Mouse (Mus musculus) kidney, adult 2 months (tissue): ENCODE results near the gene Orc2. TPM values are rescaled to one million over a fixed set of nuclear protein-coding genes. Genes with fewer than 3 reads are reported as not detected.

Source experiments
- DNase-seq: peaks from one replicate; pipeline ENCODE4 v3.0.0; 2021
- H3K27ac ChIP-seq: fragments of 200-500 bp; 2 replicates; pipeline ENCODE4 v1.5.1; 2012; ENCODE audit warnings: low read depth, low read length, control low read depth, inconsistent platforms; ENCODE audit not compliant: insufficient read depth
- H3K27me3 ChIP-seq: fragments of 200-500 bp; replicated peaks from 2 replicates; pipeline ENCODE4 v1.6.1; 2012; ENCODE audit warnings: mild to moderate bottlenecking, moderate library complexity, low read length, inconsistent platforms; ENCODE audit not compliant: control insufficient read depth, insufficient read depth
- H3K36me3 ChIP-seq: fragments of 200-500 bp; 2 replicates; pipeline ENCODE4 v1.6.1; 2012; ENCODE audit warnings: mild to moderate bottlenecking, moderate library complexity, low read length, inconsistent platforms; ENCODE audit not compliant: control insufficient read depth, insufficient read depth
- H3K4me1 ChIP-seq: fragments of 200-500 bp; 2 replicates; pipeline ENCODE4 v1.6.1; 2011; ENCODE audit warnings: low read length; ENCODE audit not compliant: control insufficient read depth, insufficient read depth
- H3K4me3 ChIP-seq: fragments of 200-500 bp; 2 replicates; pipeline ENCODE4 v1.5.1; 2011; ENCODE audit warnings: mild to moderate bottlenecking, low read depth, low read length, control low read depth; ENCODE audit not compliant: insufficient read depth
- CTCF ChIP-seq: fragments of 200-500 bp; conservative IDR thresholded peaks from 2 replicates; pipeline ENCODE4 v1.5.1; 2011; ENCODE audit warnings: low read depth, mild to moderate bottlenecking, control low read depth, low read length, moderate library complexity, mixed read lengths; ENCODE audit not compliant: insufficient read depth, insufficient read length
- POLR2A ChIP-seq: fragments of 200-500 bp; IDR thresholded peaks from one replicate; pipeline ENCODE4 v1.6.1; 2011; ENCODE audit warnings: low read depth, low read length, control low read depth
- WGBS: fragments of 180-500 bp; shearing (Covaris S2); methylation state at CpG from one replicate; pipeline ENCODE4 v1.1.7; 2018; 5-methylcytosine and 5-hydroxymethylcytosine counted together
- polyA plus RNA-seq: library from polyadenylated mRNA; depleted of rRNA; stranded (reverse); fragments of >200 nt; gene quantifications from 2 replicates; pipeline ENCODE4 v1.2.3, GENCODE M21; 2012

Orc2 gene
- polyA plus RNA-seq, 1 experiment, result 7.0 TPM

- H3K4me3 ChIP-seq, result no peak overlapping the region
- peaks cover 2% of the 10 kb centered on the region for H3K36me3 ChIP-seq
- no peak overlapping the region for H3K27ac ChIP-seq
- no peaks in the 10 kb centered on the region for H3K27me3 ChIP-seq
- H3K4me1 ChIP-seq, result no peaks in the 10 kb centered on the region
- DNase-seq, result no peak
- no peak for TF ChIP-seq POLR2A
- TF ChIP-seq CTCF, result no peak
- WGBS, result 87% methylated on average over 5 of the region's 5 CpGs
Measured at GRCm38 (mm10) chr1:58458175-58458574, 46.7 kb downstream of the Orc2 start.

GRCm38 (mm10) chr1:58454316-58454715 is 50.6 kb downstream of the Orc2 start:
- no peaks in the 10 kb centered on the region for H3K27me3 ChIP-seq
- no peak overlapping the region for H3K27ac ChIP-seq
- no peaks in the 10 kb centered on the region for H3K4me1 ChIP-seq
- H3K4me3 ChIP-seq, result no peak overlapping the region
- WGBS, result 82% methylated on average over 6 of the region's 6 CpGs
- H3K36me3 ChIP-seq, result peaks cover 1% of the 10 kb centered on the region
- no peak for TF ChIP-seq CTCF
- no peak for TF ChIP-seq POLR2A
- no peak for DNase-seq

- TF ChIP-seq POLR2A (no peak), CTCF (no peak)
- 73% methylated on average over 7 of the region's 7 CpGs for WGBS
- peaks cover 1% of the 10 kb centered on the region for H3K36me3 ChIP-seq
- no peak overlapping the region for H3K4me3 ChIP-seq
- DNase-seq, result no peak
- no peak overlapping the region for H3K27ac ChIP-seq
- H3K4me1 ChIP-seq, result peaks cover 2% of the 10 kb centered on the region; the same call in 1 of the 2 replicates
- H3K27me3 ChIP-seq, result no peaks in the 10 kb centered on the region
Measured at GRCm38 (mm10) chr1:58448396-58448795, 56.5 kb downstream of the Orc2 start.

- no peaks in the 10 kb centered on the region; the same call in 1 of the 2 replicates for H3K36me3 ChIP-seq
- H3K4me3 ChIP-seq, result no peak overlapping the region
- 64% methylated on average over 7 of the region's 7 CpGs for WGBS
- peaks cover 2% of the 10 kb centered on the region; the same call in 1 of the 2 replicates for H3K4me1 ChIP-seq
- no peak overlapping the region for H3K27ac ChIP-seq
- DNase-seq, result peak; percentile 74
- no peak for TF ChIP-seq CTCF
- TF ChIP-seq POLR2A, result no peak
- H3K27me3 ChIP-seq, result no peaks in the 10 kb centered on the region
Measured at GRCm38 (mm10) chr1:58447766-58448165, 57.1 kb downstream of the Orc2 start.

GRCm38 (mm10) chr1:58445861-58446260 is 59.0 kb downstream of the Orc2 start:
- DNase-seq, result no peak
- no peak for TF ChIP-seq POLR2A
- no peak for TF ChIP-seq CTCF
- no peaks in the 10 kb centered on the region for H3K27me3 ChIP-seq
- no peaks in the 10 kb centered on the region; the same call in 1 of the 2 replicates for H3K36me3 ChIP-seq
- 2% methylated on average over 11 of the region's 11 CpGs for WGBS
- H3K27ac ChIP-seq, result peak overlapping the region; percentile 51
- H3K4me3 ChIP-seq, result peak overlapping the region; percentile 82
- peaks cover 2% of the 10 kb centered on the region; the same call in 1 of the 2 replicates for H3K4me1 ChIP-seq

GRCm38 (mm10) chr1:58445143-58445722 is 59.7 kb downstream of the Orc2 start, which contains the start of the genes Nif3l1 and Ppil3:
Gene Nif3l1, plus strand, starts transcription at chr1:58445151.
Gene Ppil3, minus strand, starts transcription at chr1:58445486.
- peak within 1 kb of the TSS; percentile 82 for H3K4me3 ChIP-seq
- H3K36me3 ChIP-seq, result no peaks in the 10 kb centered on the region; the same call in 1 of the 2 replicates
- H3K27me3 ChIP-seq, result no peaks in the 10 kb centered on the region
- peak; percentile 92 for DNase-seq
- WGBS, result under 1% methylated on average over 33 of the region's 33 CpGs
- peaks cover 2% of the 10 kb centered on the region; the same call in 1 of the 2 replicates for H3K4me1 ChIP-seq
- H3K27ac ChIP-seq, result peak within 1 kb of the TSS; percentile 82
- TF ChIP-seq POLR2A (peak; percentile 72), CTCF (no peak)

- no peak for DNase-seq
- H3K27me3 ChIP-seq, result no peaks in the 10 kb centered on the region
- 9% methylated on average over 10 of the region's 10 CpGs for WGBS
- TF ChIP-seq CTCF (no peak), POLR2A (no peak)
- peak overlapping the region; percentile 82 for H3K4me3 ChIP-seq
- H3K36me3 ChIP-seq, result no peaks in the 10 kb centered on the region; the same call in 1 of the 2 replicates
- H3K27ac ChIP-seq, result no peak overlapping the region
- H3K4me1 ChIP-seq, result peaks cover 2% of the 10 kb centered on the region; the same call in 1 of the 2 replicates
Measured at GRCm38 (mm10) chr1:58444691-58445090, 60.2 kb downstream of the Orc2 start.
